Mouse (Mus musculus): ENCODE results near the gene Slc8b1. TPM values are rescaled to one million over a fixed set of nuclear protein-coding genes. Genes with fewer than 3 reads are reported as not detected.

Slc8b1 gene
- 6.1 TPM for total RNA-seq (2023)

DNA sequence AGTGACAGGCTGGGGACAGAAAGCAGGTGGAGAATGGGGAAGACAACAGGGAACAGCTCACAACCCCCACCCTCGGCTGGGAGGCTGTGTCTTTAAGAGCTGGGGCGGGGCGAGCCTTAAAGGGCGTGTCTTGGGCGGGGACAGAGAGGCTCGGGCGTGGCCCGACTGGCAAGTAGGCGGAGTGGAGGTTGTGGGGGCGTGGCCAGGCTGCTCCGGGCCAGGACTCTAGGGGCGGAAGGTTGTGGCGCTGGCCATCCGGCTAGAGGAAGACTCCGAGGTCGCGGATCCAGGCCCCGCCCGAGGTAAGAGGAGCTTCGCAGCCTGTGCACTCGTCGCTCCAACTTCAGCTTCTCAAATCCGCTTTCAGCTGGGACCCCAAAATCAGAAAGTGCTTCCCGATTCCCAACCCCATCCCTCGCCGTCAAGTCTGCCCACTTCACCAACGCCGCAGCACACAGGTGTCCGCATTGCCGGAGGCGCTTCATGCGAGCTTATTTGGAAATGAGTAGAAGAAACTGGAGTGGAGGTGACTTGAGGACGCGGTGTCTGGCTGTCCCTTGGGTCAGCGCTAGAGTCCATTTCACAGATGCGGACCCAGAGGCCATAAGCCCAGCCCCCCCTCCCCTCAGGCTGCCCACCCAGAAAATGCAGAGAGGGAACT lies at the start of gene Slc8b1:
Slc8b1 (plus strand) TSS at position 187 of the 661 bp plus-strand sequence.

DNA sequence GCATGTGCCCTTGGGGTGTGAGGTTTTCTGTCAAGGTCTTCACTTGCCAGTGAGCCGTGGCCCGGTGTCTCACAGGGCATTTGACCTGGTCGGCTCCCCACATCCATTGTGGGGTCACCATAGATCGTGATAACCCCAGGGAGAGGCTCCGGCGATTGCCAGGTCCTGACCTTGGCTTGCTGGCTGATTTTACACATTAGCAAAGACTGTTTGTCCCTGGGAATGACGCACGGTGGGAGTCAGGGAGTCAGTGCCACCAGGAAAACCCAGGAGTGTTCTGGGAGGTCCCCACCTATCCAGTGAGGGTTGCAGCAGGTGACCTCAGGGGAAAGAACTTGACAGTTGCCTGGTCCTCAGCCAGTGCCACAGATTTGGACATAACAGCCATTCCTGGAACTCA lies 38.2 kb upstream of the Slc8b1 start, which contains the start of gene Sdsl:
Sdsl (minus strand) TSS at position 41 of the 400 bp plus-strand sequence.

DNA sequence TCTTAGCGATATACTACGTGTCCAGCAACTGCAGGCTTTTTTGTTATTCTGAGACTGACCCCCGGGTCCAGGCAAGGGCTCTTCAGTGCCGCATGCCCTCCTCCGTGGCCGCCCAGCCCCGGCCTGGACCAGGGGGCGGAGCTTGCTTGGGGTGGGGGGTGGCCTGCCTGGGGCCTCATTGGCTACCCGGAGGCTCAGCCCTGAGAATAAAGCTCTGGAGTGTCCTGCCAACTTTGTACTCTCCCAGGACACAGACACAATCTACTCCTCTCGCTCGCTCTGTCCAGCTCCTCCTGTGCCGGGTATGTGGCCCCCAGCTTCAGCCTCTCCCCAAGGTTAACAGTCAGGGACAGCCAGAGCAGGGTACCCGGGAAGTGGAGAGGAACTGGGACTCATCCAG lies 34.7 kb upstream of the Slc8b1 start, which contains the start of gene Sds:
Sds (plus strand) TSS at position 231 of the 400 bp plus-strand sequence.

DNA sequence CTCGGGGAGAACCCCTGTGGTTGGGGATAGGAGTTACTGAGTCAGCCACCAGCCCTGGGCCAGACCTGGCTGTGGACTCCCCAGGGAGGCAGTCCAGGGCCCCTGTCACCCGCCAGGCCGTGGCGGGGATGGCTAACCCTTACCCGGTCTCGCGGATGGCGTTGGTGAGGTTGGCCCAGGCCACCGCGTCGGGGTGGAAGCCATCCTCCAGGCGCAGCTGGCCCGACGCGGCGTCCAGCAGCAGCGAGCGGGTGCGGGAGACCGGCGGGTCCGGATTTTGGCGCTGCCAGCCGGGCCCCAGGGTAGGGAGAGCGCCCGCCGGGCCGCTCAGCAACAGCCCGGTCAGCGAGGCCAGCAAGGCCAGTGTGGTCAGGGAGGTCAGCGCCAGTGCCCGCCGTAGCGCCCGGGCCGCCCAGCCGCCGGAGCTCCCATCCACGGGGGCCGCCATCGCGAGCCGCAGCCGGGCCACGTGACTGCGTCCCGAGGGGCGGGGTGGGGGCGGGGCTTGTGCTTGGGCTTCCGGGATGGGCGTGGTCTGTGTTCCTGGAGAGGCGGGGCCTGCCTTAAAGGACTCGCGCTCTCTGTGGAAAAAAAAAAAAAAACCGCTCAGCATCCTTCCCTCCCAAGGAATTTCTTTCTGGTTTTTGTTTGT lies 7.7 kb upstream of the Slc8b1 start, which contains the start of gene Plbd2:
Plbd2 (minus strand) TSS at position 482 of the 652 bp plus-strand sequence.

Other genes with a start within 250 kb of the Slc8b1 start
- not detected for gene Lhx5, start 79.5 kb upstream of the Slc8b1 start, total RNA-seq (2023)
- gene Sdsl, start 38.4 kb upstream of the Slc8b1 start, total RNA-seq (2023): not detected
- gene Sds, start 34.6 kb upstream of the Slc8b1 start, total RNA-seq (2023): not detected
- 18.9 TPM for gene Plbd2, start 7.5 kb upstream of the Slc8b1 start, total RNA-seq (2023)
- 65.6 TPM for gene Tpcn1, start 77.5 kb downstream of the Slc8b1 start, total RNA-seq (2023)
- 1.2 TPM for gene Iqcd, start 77.8 kb downstream of the Slc8b1 start, total RNA-seq (2023)
- gene Rita1, start 101.4 kb downstream of the Slc8b1 start, total RNA-seq (2023): 5.7 TPM
- 118 TPM for gene Ddx54, start 101.6 kb downstream of the Slc8b1 start, total RNA-seq (2023)
- not detected for gene Cfap73, start 123.1 kb downstream of the Slc8b1 start, total RNA-seq (2023)
- 34.9 TPM for gene Rasal1, start 137.6 kb downstream of the Slc8b1 start, total RNA-seq (2023)
- gene Dtx1, start 200.8 kb downstream of the Slc8b1 start, total RNA-seq (2023): 261 TPM
- gene Oas2, start 238.7 kb downstream of the Slc8b1 start, total RNA-seq (2023): 9.4 TPM

Data from CD4-positive naive resting alpha-beta T cell, adult 57 days (primary cell).